Comparison of ENCODE assay signal across 21 mouse cellular contexts in genomic region chr3:40368421-40368820, GRCm38 (mm10).
A peak's percentile ranks its signal among the peaks of the same experiment; 100 is the strongest.
DNase-seq lines count a peak whose midpoint lies in the region; ATAC-seq and TF ChIP-seq lines count a peak whose summit lies in the region.
"Had no signal": no experiment of that assay in that cellular context is flagged by ENCODE, and none has a peak within 500 bp of the region (broad histone marks: within the 10 kb centered on the region; RNA-seq: fewer than 3 reads in every experiment).

No protein-coding gene starts in this region.

- H3K27ac ChIP-seq in kidney, embryonic 14.5 days (ENCODE audit: low read depth, low read length) = no peak overlapping the region
- no peak overlapping the region for H3K27ac ChIP-seq in midbrain, postnatal 0 days (ENCODE audit: low read depth, low read length)
- H3K27ac ChIP-seq in midbrain, embryonic 10.5 days (replicated peaks) = no peak overlapping the region
- H3K27ac ChIP-seq: embryonic facial prominence, embryonic 12.5 days; forebrain, embryonic 13.5 days; heart, adult 2 months had no signal

- no peak overlapping the region for H3K9ac ChIP-seq in kidney, embryonic 14.5 days (ENCODE audit: low read depth, low read length)
- no peak overlapping the region for H3K9ac ChIP-seq in midbrain, postnatal 0 days (replicated peaks; ENCODE audit: low read length, poor library complexity, severe bottlenecking)
- H3K9ac ChIP-seq: embryonic facial prominence, embryonic 12.5 days; forebrain, embryonic 13.5 days; forebrain, postnatal 0 days; heart, embryonic 12.5 days had no signal

- 87% methylated on average over 4 of the region's 4 CpGs for WGBS in kidney, embryonic 14.5 days
- WGBS in midbrain, postnatal 0 days = 88% methylated on average over 4 of the region's 4 CpGs
- WGBS in midbrain, embryonic 10.5 days = 92% methylated on average over 4 of the region's 4 CpGs

- H3K4me3 ChIP-seq in kidney, embryonic 14.5 days (ENCODE audit: low read length) = no peak overlapping the region
- H3K4me3 ChIP-seq in midbrain, postnatal 0 days (ENCODE audit: low read depth, low read length) = no peak overlapping the region
- no peak overlapping the region for H3K4me3 ChIP-seq in midbrain, embryonic 10.5 days
- H3K4me3 ChIP-seq: embryonic facial prominence, embryonic 12.5 days; forebrain, embryonic 13.5 days; heart, adult 2 months; heart, embryonic 12.5 days had no signal

- H3K9me3 ChIP-seq in kidney, embryonic 14.5 days (ENCODE audit: control insufficient read depth, low read length) = no peaks in the 10 kb centered on the region
- no peaks in the 10 kb centered on the region for H3K9me3 ChIP-seq in midbrain, postnatal 0 days (ENCODE audit: low read length)
- no peaks in the 10 kb centered on the region for H3K9me3 ChIP-seq in midbrain, embryonic 10.5 days (replicated peaks)
- H3K9me3 ChIP-seq: embryonic facial prominence, embryonic 12.5 days; forebrain, embryonic 13.5 days; heart, embryonic 12.5 days had no signal

- no peak for ATAC-seq in kidney, embryonic 14.5 days (ENCODE audit: low FRiP score, low TSS enrichment)
- ATAC-seq in midbrain, postnatal 0 days (ENCODE audit: low FRiP score) = no peak
- ATAC-seq: activated CD4-positive, CD25-positive, alpha-beta regulatory T cell, adult 4 months; forebrain, embryonic 13.5 days; forebrain, postnatal 0 days; hindbrain, embryonic 16.5 days had no signal

- H3K27me3 ChIP-seq in kidney, embryonic 14.5 days (ENCODE audit: control insufficient read depth, insufficient read depth, low read length) = no peaks in the 10 kb centered on the region
- H3K27me3 ChIP-seq in midbrain, postnatal 0 days (ENCODE audit: insufficient read depth, low read length) = no peaks in the 10 kb centered on the region
- H3K27me3 ChIP-seq in midbrain, embryonic 10.5 days (ENCODE audit: low read depth, poor library complexity, severe bottlenecking) = no peaks in the 10 kb centered on the region
- H3K27me3 ChIP-seq: embryonic facial prominence, embryonic 12.5 days; forebrain, embryonic 13.5 days; heart, embryonic 12.5 days had no signal

- H3K36me3 ChIP-seq in kidney, embryonic 14.5 days (ENCODE audit: control insufficient read depth, insufficient read depth, low read length) = no peaks in the 10 kb centered on the region
- H3K36me3 ChIP-seq in midbrain, postnatal 0 days (ENCODE audit: insufficient read depth, low read length) = no peaks in the 10 kb centered on the region
- no peaks in the 10 kb centered on the region for H3K36me3 ChIP-seq in midbrain, embryonic 10.5 days
- H3K36me3 ChIP-seq: embryonic facial prominence, embryonic 12.5 days; heart, embryonic 12.5 days had no signal

- no peak for TF ChIP-seq CTCF in midbrain, postnatal 0 days (IDR thresholded peaks at IDR 0.05)

- H3K4me2 ChIP-seq in kidney, embryonic 14.5 days (replicated peaks; ENCODE audit: low read depth, low read length) = no peak overlapping the region
- H3K4me2 ChIP-seq in midbrain, postnatal 0 days (ENCODE audit: low read depth, low read length, poor library complexity, severe bottlenecking) = no peak overlapping the region
- H3K4me2 ChIP-seq: embryonic facial prominence, embryonic 12.5 days; forebrain, embryonic 13.5 days; heart, embryonic 12.5 days had no signal

- DNase-seq in cerebellum, postnatal 10 days = peak; percentile 9 to 15
- DNase-seq in cerebellum, postnatal 25 days = no peak
- DNase-seq in kidney, adult 9 months = peak; percentile 4
- DNase-seq in midbrain, postnatal 0 days (ENCODE audit: low spot score) = peak; percentile 51
- no peak for DNase-seq in midbrain, embryonic 10.5 days (ENCODE audit: low spot score)
- DNase-seq in fibroblast of lung, adult 2 months (ENCODE audit: low read depth) = peak; percentile 37
- DNase-seq in right cerebral cortex, postnatal 4 days = no peak
- DNase-seq: adrenal gland, adult 8-10 months; cerebellum, adult 18-20 months; cerebellum, adult 9-11 months; embryo, embryonic 11 days; forebrain, postnatal 0 days; gastrocnemius, postnatal 14 days; heart, adult 2 months; kidney, adult 11 months had no signal

- no peaks in the 10 kb centered on the region for H3K4me1 ChIP-seq in kidney, embryonic 14.5 days (ENCODE audit: control insufficient read depth, insufficient read depth, low read length)
- no peaks in the 10 kb centered on the region for H3K4me1 ChIP-seq in midbrain, postnatal 0 days (ENCODE audit: insufficient read depth, low read length)
- H3K4me1 ChIP-seq in midbrain, embryonic 10.5 days = peaks cover 5% of the 10 kb centered on the region
- H3K4me1 ChIP-seq: embryonic facial prominence, embryonic 12.5 days; heart, embryonic 12.5 days had no signal

Comparison
In these comparisons a context has a peak if more than half of its experiments do, and no peak if none do; other contexts are left out.
1. DNase-seq: peak in cerebellum, postnatal 10 days (2 of 2), kidney, adult 9 months (single experiment), midbrain, postnatal 0 days (single experiment) and fibroblast of lung, adult 2 months (single experiment); none in cerebellum, postnatal 25 days (0 of 2), midbrain, embryonic 10.5 days (single experiment) and right cerebral cortex, postnatal 4 days (single experiment).